Mouse (Mus musculus) liver, postnatal 0 days (tissue): ENCODE results near the gene Ubash3b. TPM values are rescaled to one million over a fixed set of nuclear protein-coding genes. Genes with fewer than 3 reads are reported as not detected.

Experiments used
- ATAC-seq: fragments of 200-750 bp; cut with Nextera tagmentation; 2 replicates; pipeline ENCODE4 v1.8.0; 2017; ENCODE audit warnings: mild to moderate bottlenecking, moderate library complexity
- DNase-seq: peaks from one replicate; pipeline ENCODE4 v3.0.0-alpha.2; 2016
- H3K27ac ChIP-seq: fragments of 300-500 bp; sonication (generic); 2 replicates; pipeline ENCODE4 v1.5.1; 2014; ENCODE audit warnings: antibody characterized with exemption, moderate library complexity, mild to moderate bottlenecking, low read depth
- H3K27me3 ChIP-seq: fragments of 300-500 bp; sonication (generic); 2 replicates; pipeline ENCODE4 v1.6.1; 2014; ENCODE audit warnings: low read length, control low read depth, mixed read lengths; ENCODE audit not compliant: insufficient read depth
- H3K36me3 ChIP-seq: fragments of 300-500 bp; sonication (generic); replicated peaks from 2 replicates; pipeline ENCODE4 v1.6.1; 2014; ENCODE audit warnings: mild to moderate bottlenecking, control low read depth, low read length, moderate library complexity, mixed read lengths; ENCODE audit not compliant: insufficient read depth
- H3K4me1 ChIP-seq: fragments of 300-500 bp; sonication (generic); 2 replicates; pipeline ENCODE4 v1.6.1; 2014; ENCODE audit warnings: antibody characterized with exemption, mild to moderate bottlenecking, control low read depth; ENCODE audit not compliant: insufficient read depth
- H3K4me2 ChIP-seq: fragments of 300-500 bp; sonication (generic); 2 replicates; pipeline ENCODE4 v1.6.1; 2014; ENCODE audit warnings: low read depth, mild to moderate bottlenecking, low read length, moderate library complexity, mixed read lengths
- H3K4me3 ChIP-seq: fragments of 300-500 bp; sonication (generic); 2 replicates; pipeline ENCODE4 v1.5.1; 2014; ENCODE audit warnings: low read depth, low read length
- H3K9ac ChIP-seq: fragments of 300-500 bp; sonication (generic); replicated peaks from 2 replicates; pipeline ENCODE4 v1.6.1; 2014; ENCODE audit warnings: mild to moderate bottlenecking, moderate library complexity
- H3K9me3 ChIP-seq: fragments of 300-500 bp; sonication (generic); 2 replicates; pipeline ENCODE4 v1.6.1; 2016; ENCODE audit warnings: mild to moderate bottlenecking, control low read depth, low read length, mixed read lengths
- CTCF ChIP-seq: sonication (generic); IDR thresholded peaks from 2 replicates; pipeline ENCODE4 v1.5.1; 2016; ENCODE audit warnings: antibody characterized with exemption, low read depth
- EP300 ChIP-seq: IDR thresholded peaks from 2 replicates; pipeline ENCODE4 v1.6.1; 2016; ENCODE audit warnings: antibody characterized with exemption, low read depth, mild to moderate bottlenecking
- whole genome bisulfite sequencing: fragments of 180-500 bp; shearing (Covaris S2); extraction: QIAGEN DNeasy Blood & Tissue Kit; methylation state at CpG from one replicate; pipeline ENCODE4 v1.1.7; 2014; ENCODE audit not compliant: insufficient replicate concordance; 5-methylcytosine and 5-hydroxymethylcytosine counted together
- polyA plus RNA-seq: library from polyadenylated mRNA; unstranded; fragments of >200 nt; fragmentation: Nextera tagmentation; extraction: Ambion mirVana; gene quantifications from 2 replicates; pipeline ENCODE4 v1.2.1, GENCODE M21; 2015

Ubash3b gene
- polyA plus RNA-seq, 1 experiment from 2014 or later: 6.6 TPM

DNA sequence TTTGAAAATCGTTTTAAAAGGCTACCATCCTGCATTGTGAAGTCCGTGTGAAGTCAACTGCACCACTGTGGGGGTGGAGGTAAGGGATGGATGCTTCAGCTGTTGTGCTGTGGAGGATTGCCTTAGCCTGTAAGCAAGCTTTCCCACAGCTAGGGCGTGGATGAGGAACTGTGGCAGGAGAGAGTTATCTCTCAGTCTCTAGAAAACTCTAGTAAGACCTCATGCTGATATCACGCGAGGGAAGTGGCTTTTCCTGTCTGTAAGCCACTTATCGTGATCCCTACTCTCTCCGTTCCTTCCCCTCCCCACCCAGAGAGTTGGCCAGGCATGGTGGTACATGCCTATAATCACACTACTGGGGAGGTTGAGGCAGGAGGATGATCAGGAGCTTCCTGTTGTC lies 112.2 kb downstream of the Ubash3b start:
- Histone ChIP-seq H3K4me2 (no peak overlapping the region), H3K4me1 (peaks cover 12% of the 10 kb centered on the region), H3K27ac (no peak overlapping the region), H3K4me3 (no peak overlapping the region), H3K9ac (no peak overlapping the region), H3K27me3 (no peaks in the 10 kb centered on the region), H3K36me3 (no peaks in the 10 kb centered on the region), H3K9me3 (no peaks in the 10 kb centered on the region)
- DNase-seq (no peak), ATAC-seq (no peak)
- TF ChIP-seq CTCF (no peak), EP300 (no peak)
- WGBS: 35% methylated on average over 7 of the region's 7 CpGs

- H3K27ac ChIP-seq: no peak overlapping the region
- no peak for TF ChIP-seq EP300
- no peak for TF ChIP-seq CTCF
- H3K4me2 ChIP-seq: no peak overlapping the region
- H3K9ac ChIP-seq: no peak overlapping the region
- 74% methylated on average over 3 of the region's 3 CpGs for WGBS
- DNase-seq: no peak
- H3K9me3 ChIP-seq: no peaks in the 10 kb centered on the region
- H3K36me3 ChIP-seq: no peaks in the 10 kb centered on the region
- ATAC-seq: no peak
- peaks cover 12% of the 10 kb centered on the region for H3K4me1 ChIP-seq
- no peaks in the 10 kb centered on the region for H3K27me3 ChIP-seq
- no peak overlapping the region for H3K4me3 ChIP-seq
These were observed 112.7 kb downstream of the Ubash3b start for GRCm38 (mm10) chr9:41048820-41049219.

GRCm38 (mm10) chr9:41048216-41048615 lies 113.3 kb downstream of the Ubash3b start:
- H3K36me3 ChIP-seq: no peaks in the 10 kb centered on the region
- ATAC-seq (no peak), DNase-seq (no peak)
- 87% methylated on average over 7 of the region's 7 CpGs for WGBS
- H3K4me3 ChIP-seq: no peak overlapping the region
- H3K4me2 ChIP-seq: no peak overlapping the region
- H3K9me3 ChIP-seq: no peaks in the 10 kb centered on the region
- H3K27ac ChIP-seq: no peak overlapping the region
- TF ChIP-seq CTCF (no peak), EP300 (no peak)
- no peaks in the 10 kb centered on the region for H3K27me3 ChIP-seq
- no peak overlapping the region for H3K9ac ChIP-seq
- peaks cover 12% of the 10 kb centered on the region for H3K4me1 ChIP-seq

GRCm38 (mm10) chr9:41047654-41048053 lies 113.8 kb downstream of the Ubash3b start:
- WGBS: 67% methylated on average over 2 of the region's 2 CpGs
- Histone ChIP-seq H3K9ac (no peak overlapping the region), H3K36me3 (no peaks in the 10 kb centered on the region), H3K27me3 (no peaks in the 10 kb centered on the region), H3K4me3 (no peak overlapping the region), H3K4me1 (peaks cover 12% of the 10 kb centered on the region), H3K4me2 (no peak overlapping the region), H3K27ac (no peak overlapping the region), H3K9me3 (no peaks in the 10 kb centered on the region)
- DNase-seq (no peak), ATAC-seq (no peak)
- TF ChIP-seq EP300 (no peak), CTCF (no peak)

DNA sequence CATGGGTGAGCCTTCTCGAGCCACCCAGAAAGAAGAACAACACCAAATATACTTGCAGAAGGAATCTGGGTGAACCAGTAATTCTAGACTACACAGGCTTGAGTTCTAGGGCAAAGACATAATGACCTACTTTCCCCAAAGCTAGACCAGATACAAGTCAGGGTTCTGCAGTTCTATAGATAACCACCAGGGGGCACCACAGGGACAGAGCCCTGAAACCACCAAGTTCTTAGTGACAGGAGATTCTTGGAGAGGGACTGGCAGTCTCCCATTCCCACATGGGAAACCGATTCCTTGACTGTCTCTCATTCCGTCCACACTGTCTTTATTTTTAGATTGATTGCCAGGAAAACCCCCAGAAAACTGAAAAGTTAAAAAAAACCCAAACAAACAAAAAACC lies 116.9 kb downstream of the Ubash3b start:
- TF ChIP-seq CTCF: peak; percentile 96
- no peak for TF ChIP-seq EP300
- H3K27me3 ChIP-seq: no peaks in the 10 kb centered on the region
- peak; percentile 83 for DNase-seq
- no peak overlapping the region for H3K4me2 ChIP-seq
- ATAC-seq: no peak
- no peak overlapping the region for H3K4me3 ChIP-seq
- H3K27ac ChIP-seq: no peak overlapping the region
- H3K9ac ChIP-seq: no peak overlapping the region
- H3K36me3 ChIP-seq: no peaks in the 10 kb centered on the region
- no peaks in the 10 kb centered on the region for H3K9me3 ChIP-seq
- WGBS: 11% methylated on average over 3 of the region's 3 CpGs
- peaks cover 6% of the 10 kb centered on the region; the same call in 1 of the 2 replicates for H3K4me1 ChIP-seq

- Histone ChIP-seq H3K27ac (no peak overlapping the region), H3K4me3 (no peak overlapping the region), H3K9ac (no peak overlapping the region), H3K9me3 (no peaks in the 10 kb centered on the region), H3K4me1 (no peaks in the 10 kb centered on the region; the same call in 1 of the 2 replicates), H3K4me2 (no peak overlapping the region), H3K36me3 (no peaks in the 10 kb centered on the region), H3K27me3 (no peaks in the 10 kb centered on the region)
- WGBS: 82% methylated on average over 5 of the region's 5 CpGs
- no peak for DNase-seq
- TF ChIP-seq EP300 (no peak), CTCF (no peak)
- ATAC-seq: no peak
These were observed 117.9 kb downstream of the Ubash3b start for GRCm38 (mm10) chr9:41043641-41044040.

DNA sequence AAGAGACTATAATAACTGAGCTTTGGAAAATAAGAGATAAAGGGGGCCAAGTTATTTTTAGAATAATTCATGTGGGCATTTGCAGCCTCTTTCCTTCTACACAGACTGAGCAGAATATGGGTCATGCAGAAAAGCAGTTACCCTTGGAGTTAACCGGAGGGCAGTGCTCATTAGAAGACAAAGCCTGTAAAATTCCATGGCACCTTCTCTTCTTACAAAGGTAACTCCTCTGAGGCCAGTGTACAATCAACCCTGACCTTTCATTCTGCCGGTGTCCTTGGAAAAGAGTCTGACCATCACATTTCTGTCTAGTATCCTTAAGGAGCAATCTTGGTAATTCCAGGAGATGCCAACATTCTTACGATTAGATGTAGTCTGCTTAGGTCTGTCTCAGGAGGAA lies 120.1 kb downstream of the Ubash3b start:
- WGBS: 83% methylated on average over 3 of the region's 3 CpGs
- Histone ChIP-seq H3K36me3 (no peaks in the 10 kb centered on the region), H3K4me2 (no peak overlapping the region), H3K4me3 (no peak overlapping the region), H3K4me1 (no peaks in the 10 kb centered on the region), H3K9me3 (no peaks in the 10 kb centered on the region), H3K9ac (no peak overlapping the region), H3K27me3 (no peaks in the 10 kb centered on the region), H3K27ac (no peak overlapping the region)
- ATAC-seq (no peak), DNase-seq (no peak)
- no peak for TF ChIP-seq CTCF
- TF ChIP-seq EP300: no peak
